Mouse (Mus musculus): Measurements from ENCODE around the gene Vpreb3.

DNA sequence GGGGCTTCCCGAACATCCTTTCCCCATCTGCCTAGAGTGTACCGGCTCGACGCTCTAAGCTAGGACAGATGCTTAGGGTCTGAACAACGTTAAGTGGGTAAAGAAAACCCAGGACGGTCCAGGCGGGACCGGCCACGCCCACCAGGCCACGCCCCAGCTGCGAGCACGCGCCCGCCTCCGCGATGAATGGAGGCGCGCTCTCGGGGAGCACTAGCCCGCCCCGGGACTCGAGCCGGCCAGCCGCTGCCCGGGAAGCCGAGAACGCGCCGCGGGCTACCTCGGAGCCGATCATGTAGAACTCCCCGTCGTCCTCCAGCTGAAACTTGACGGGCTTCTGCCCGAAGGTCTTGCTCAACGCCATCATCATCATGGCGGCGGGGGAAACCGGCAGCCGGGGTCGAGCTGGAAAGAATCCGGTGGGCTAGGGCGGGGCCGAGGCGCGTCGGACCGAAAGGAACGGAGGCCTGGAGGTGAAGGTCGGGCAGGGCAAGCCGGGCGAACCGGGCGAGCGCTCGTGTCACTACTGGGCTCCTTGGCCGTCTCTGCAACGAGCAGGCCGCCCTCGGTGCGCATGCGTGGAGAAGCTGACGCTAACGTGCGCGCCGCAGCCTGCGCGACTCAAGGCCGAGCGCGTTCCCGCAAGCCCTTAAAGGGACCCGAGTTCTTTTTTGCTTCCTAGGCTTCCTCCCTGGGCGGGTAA, 21.7 kb upstream of the Vpreb3 start, which contains the start of gene Smarcb1:
- TF ChIP-seq CTCF (IDR thresholded peaks at IDR 0.05; ENCODE audit: low read depth, low read length) (no peak), POLR2AphosphoS5 (IDR thresholded peaks at IDR 0.05; ENCODE audit: insufficient replicate concordance, low read depth, low read length) (no peak), GATA1 (IDR thresholded peaks at IDR 0.05; ENCODE audit: borderline replicate concordance, low read length) (no peak), GATA2 (IDR thresholded peaks at IDR 0.05; ENCODE audit: borderline replicate concordance, low read depth, low read length) (no peak)
